Mouse (Mus musculus): ENCODE measurements at regions not wholly inside any gene's neighbourhood (a gene's known extent, or its start where the extent isn't known, plus 50 kb on each side); places are given as distances from the start of the nearest gene placed in this dataset.

DNA sequence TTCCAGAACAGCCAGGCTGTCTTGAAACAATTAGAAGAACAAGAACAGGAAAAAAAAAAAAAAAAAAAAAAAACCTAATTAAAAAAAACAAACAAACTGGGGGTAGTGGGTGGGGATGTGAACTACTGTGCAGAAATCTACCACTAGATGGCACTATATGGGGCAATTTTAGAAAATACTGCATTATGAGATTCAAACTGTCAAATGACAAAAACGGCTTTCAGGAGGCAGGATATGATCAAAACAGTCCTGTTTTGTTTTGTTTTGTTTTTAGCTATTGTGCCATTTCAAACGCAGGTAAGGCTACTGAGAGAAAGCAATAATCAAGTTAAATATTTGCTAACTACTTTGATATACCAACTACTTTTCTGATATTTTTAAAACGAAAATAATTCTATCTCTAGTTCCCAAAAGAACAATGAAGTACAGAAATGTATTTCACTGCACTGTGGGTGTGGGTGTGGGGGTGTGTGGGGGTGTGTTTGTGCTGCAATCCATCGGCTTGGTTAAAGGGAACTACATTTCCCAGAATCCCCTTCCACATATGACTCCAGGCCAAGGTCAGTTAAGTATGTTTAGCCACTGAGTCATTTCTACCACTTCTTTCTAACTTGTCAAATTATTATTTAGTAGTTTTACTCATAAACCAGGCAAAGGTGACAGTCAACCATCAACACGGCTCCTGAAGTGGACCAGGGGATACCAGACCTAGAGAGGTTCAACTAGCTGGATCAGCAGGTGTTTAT lies 207.7 kb upstream of the Mkln1 start:
- DNase-seq (ENCODE audit: low spot score in 2 of 2), result no peak

DNA sequence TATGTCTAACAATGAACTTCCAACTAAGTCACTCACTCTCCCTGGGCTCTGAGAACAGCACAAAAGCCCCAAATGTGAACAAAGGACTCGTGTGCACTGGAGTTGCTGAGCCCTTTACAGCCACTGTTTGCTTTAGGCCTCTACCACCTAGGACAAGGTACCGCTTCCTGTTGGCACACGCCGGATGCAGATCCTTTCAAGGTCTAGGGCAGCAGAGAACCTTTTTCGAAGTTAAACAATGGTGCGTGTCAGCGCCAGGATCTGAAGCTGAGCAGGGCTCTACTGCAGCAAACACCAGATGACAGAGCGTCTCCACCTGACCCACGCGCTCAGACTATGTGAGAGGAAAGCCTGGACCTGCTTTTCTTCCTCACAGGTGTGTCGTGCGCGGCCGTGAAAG lies 207.0 kb upstream of the Mkln1 start:
- no peak for DNase-seq (ENCODE audit: low spot score in 2 of 2)

DNA sequence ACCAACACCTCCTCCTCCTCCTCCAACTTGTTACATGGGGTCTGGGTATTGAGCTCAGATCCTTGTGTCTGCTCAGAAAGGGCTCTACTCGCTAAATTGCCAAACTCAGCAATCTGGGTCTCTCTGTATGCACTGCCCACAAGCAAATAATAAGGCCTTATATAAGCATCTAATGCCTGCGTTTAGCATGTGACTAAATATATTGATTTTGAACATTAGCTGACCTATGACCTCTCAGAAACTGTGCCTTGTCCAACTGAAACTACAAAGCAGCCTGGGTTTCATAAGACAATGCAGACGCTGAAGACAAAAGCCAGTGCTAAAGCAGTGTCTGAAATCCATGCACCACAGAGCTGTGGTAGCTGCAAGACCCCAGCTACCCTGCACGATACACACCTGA lies 206.3 kb upstream of the Mkln1 start:
- DNase-seq (ENCODE audit: low spot score in 2 of 2), result no peak

DNA sequence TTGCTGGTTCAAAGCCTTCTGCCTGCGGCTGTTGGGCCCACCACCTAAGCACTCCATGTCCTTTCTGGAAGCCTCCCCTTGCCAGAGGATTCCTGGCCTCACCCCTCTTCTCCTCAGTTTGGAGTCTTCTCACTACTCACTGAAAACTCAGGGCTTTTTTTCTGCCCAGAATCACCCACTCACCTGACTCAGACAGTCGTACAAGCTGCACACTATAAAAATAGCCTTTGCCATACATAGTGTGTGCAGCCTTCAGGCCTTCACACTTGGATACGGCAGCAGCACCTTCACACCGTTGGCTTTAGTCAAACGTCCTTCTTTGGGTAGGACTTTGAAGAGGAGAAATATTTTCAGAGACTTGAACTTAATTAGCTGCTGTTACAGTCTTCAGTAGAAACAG lies 205.3 kb upstream of the Mkln1 start:
- DNase-seq (ENCODE audit: low spot score in 2 of 2), result no peak

- DNase-seq (ENCODE audit: low spot score in 2 of 2), result no peak
These were observed 200.8 kb upstream of the Mkln1 start for GRCm38 (mm10) chr6:31197631-31198338.

- no peak for DNase-seq (ENCODE audit: low spot score in 2 of 2)
These were observed 200.2 kb upstream of the Mkln1 start for GRCm38 (mm10) chr6:31198340-31198739.

GRCm38 (mm10) chr6:31200705-31201104 lies 197.8 kb upstream of the Mkln1 start:
- DNase-seq (ENCODE audit: low spot score in 2 of 2), result no peak

DNA sequence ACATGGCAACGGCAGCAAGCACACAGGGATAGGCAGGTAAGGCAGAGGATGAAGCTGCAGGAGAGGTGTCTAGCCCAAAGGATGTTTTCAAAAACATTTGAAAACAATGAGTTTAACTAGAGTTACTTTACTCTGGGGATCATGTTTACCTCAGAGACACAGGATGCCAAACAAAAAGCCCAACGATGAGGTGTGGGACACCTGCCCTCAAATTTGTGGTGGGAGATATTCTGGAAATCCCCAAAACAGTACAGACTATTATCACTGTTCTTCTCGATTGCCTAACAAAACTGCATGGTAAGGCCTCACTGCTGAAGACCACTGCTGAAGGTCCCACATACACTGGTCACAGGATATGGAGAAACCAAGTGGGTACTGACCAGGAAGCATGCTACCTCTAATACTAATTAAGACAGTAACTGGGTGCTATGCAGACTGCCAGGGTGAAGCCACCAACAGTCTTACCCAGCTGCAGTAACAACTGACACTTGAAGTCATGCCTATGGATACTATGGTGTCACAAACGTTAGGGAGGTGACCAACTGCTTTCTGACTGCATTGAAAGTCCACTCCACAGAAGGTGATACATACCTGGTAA lies 197.1 kb upstream of the Mkln1 start:
- DNase-seq (ENCODE audit: low spot score in 2 of 2), result no peak

DNA sequence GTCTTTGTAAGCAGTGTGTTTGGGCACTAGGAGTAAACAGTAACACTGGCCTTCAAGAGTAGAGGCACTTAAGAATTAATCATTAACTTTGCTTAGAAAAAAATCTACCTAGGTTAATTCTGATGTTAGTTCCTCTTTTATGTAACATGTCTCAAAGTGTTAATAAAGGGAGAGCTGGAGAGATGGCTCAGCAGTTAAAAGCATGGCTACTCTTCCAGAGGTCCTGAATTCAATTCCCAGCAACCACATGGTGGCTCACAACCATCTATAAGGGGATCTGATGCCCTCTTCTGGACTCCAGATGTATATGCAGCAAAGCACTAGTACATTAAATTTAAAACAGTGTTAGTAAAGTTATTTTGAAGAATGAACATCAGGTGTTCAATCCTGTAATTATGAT lies 195.9 kb upstream of the Mkln1 start:
- no peak for DNase-seq (ENCODE audit: low spot score in 2 of 2)

DNA sequence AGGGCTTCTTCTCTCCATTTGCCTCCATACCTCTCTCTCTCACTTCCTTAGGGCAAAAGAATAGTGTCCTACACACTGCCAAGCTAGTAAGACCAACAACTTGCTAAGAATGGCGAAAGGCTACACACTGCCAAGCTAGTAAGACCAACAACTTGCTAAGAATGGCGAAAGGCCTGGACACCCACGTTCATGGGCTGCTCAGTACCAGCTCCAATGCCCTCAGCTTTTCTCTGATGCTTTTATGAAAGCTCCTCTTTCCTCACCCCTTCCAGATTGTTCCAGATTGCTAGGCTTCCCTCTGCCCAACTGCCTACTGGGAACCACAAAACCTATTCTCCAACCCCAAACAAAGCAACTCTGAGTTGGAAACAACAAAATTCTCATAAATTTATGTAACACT lies 194.1 kb upstream of the Mkln1 start:
- no peak for DNase-seq (ENCODE audit: low spot score in 2 of 2)

GRCm38 (mm10) chr6:31204839-31205238 lies 193.7 kb upstream of the Mkln1 start:
- DNase-seq (ENCODE audit: low spot score in 2 of 2), result no peak

- DNase-seq (ENCODE audit: low spot score in 2 of 2), result no peak
These were observed 192.4 kb upstream of the Mkln1 start for GRCm38 (mm10) chr6:31206106-31206505.

DNA sequence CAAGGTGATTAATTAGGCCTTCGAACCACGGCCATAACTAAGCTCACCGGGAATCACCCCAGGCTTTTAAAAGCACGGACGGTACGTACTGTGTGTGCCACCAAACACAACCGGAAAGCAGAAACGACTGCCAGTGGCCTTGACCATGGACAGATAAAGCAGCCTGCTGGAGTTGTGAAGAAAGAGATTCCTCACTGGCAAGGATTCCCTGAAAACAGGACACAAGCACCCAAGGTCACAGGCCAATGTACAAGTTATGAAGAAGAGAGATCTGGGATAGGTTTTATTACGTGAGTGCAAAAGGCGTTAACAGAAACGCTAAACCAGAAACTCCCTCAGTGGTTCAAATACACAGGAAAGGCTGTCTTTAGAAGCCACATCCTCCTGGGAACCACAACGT lies 191.3 kb upstream of the Mkln1 start:
- DNase-seq (ENCODE audit: low spot score in 2 of 2), result no peak

DNA sequence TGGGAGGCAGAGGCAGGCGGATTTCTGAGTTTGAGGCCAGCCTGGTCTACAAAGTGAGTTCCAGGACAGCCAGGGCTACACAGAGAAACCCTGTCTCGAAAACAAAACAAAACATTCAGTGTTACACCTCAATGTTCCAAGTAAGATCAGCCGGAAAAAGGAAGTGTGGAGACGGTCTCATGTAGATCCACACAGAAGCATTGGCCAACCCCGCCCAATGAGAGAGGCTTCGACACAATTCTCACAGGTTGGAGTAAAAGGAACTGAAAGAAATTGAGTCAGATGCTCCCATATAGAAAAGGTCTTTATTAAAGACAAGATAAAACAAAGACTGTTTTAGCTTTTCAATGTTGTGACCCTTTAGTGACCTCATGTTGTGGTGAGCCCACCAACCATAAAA lies 190.3 kb upstream of the Mkln1 start:
- no peak for DNase-seq (ENCODE audit: low spot score in 2 of 2)

DNA sequence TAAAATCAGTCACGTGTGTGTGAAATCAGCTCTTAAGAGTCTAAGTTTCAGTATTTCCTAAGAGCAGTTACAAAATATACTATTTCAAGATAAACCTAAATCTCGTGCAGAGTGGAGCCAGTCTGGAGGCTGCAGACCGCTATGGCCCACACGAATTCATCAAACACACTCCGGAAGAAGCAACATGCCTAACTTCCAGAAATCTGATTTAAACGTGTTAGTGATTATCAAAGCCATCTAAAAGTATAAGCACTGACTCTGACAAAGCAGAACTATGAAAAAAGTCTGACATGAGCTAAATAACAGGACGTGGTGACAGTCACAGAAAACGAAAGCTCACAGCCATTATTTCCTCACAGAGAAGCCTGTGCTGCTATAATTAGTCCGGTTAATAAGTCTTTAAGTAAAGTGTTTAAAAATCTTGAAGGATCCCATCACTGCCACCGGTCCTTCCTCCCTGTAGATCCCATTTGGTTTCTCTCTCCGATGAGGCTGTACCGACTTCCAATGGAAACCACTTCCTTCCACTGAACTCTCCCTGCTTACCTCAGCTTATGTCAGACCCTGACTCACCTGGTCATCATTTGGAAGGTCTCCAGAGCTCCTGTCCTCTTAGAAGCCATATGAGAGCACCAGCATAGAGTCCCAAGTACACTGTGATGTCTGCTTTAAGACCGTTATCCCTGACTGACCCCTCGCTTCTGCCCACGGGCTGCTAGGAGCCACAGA lies 189.0 kb upstream of the Mkln1 start:
- DNase-seq (ENCODE audit: low spot score in 2 of 2), result no peak

DNA sequence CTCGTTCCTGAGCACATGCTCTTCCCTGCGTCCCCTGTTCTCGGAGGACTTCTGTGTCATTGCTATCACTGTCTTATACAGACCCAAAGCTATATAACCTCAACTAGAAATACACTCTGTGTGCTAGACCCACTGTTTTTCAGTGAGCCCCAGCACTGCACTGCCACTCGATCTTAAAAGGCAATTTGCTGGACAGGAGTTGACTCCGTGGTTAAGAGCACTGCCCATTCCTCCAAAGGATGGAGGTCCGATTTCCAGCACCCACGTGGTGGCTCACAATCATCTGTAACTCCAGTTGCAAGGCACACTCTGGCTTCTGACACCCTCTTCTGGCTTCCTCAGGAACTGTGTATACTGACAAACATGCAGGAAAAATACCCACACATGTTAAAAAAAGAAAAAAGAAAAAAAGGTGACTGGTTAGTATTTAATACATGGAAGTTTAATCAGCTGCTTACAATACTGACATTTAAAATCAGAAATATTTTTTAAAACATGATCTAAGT lies 188.3 kb upstream of the Mkln1 start:
- no peak for DNase-seq (ENCODE audit: low spot score in 2 of 2)

DNA sequence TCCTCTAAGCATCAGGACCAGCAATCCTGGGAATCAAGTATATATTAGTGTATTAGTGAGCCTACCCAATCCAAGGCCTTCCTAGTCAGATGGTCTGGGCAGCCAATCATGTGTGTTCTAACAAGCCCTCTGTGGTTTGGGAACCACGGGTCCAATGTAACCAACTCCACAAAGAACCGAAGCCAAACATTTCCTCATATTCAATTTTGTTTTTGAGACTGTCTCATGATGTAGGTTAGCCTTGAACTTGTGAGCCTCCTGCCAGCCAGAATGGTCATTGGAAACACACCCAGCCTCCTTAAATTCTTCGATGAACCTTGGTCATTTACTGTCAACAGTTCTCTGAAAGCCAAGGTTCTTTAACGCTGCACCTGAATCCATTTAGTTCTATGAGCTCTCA lies 187.4 kb upstream of the Mkln1 start:
- no peak for DNase-seq (ENCODE audit: low spot score in 2 of 2)

DNA sequence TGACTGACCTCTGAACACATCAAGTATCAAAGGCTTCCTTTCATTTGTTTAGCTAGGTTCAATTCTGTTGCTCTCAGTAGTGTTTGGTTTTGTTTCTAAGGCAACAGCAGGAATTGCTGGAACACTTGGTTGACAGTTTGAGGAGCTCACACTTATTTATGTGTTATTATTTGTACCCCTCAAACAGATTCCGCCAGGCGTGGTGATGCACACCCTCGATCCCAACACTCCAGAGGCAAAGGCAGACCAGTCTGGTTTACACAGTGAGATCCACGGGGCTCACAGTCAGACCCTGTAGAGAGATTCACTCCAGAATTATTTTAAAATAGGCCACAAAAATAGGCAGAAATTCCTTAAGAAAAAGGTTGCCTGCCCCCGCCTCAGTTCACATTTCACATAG lies 186.9 kb upstream of the Mkln1 start:
- DNase-seq (ENCODE audit: low spot score in 2 of 2), result no peak

GRCm38 (mm10) chr6:31212080-31212479 lies 186.5 kb upstream of the Mkln1 start:
- no peak for DNase-seq (ENCODE audit: low spot score in 2 of 2)

GRCm38 (mm10) chr6:31212694-31213093 lies 185.8 kb upstream of the Mkln1 start:
- no peak for DNase-seq (ENCODE audit: low spot score in 2 of 2)

DNA sequence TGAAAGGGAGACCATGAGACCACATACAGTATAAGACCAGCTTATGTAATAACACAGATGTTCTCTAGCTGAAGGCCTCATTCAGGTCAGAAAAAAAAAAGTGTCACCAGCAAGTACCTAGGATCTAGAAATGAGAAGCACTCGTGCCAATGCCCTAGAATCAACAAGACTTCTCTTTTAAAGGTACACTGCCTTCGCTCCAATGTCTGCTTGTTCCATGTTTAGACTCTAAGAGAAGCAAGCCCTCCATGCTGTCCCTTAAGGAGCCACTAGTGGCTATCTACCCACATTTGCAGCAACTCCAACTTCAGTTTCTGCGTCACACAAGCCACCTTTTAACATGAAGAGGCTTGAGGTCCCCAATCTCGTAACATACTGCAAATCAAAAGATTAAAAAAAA lies 185.4 kb upstream of the Mkln1 start:
- DNase-seq (ENCODE audit: low spot score in 2 of 2), result no peak

DNA sequence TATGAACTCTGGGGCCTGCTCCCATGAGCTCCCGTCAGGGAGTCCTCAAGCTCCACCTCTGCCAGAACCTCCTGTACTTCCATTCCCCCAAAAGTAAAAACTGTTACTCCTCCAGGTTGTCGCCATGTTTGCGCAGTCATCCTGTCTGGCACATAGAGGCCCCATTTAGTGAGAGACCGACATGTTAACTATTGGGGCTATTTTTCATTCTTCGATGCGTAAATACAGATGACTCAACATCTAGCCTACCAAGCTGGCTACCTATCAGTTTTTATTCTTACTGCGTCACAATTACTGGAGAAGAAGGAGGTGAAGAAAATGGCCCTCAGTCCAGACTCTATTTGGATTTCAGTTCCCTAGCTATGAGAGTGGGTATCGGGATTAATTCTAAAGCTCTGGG lies 182.9 kb upstream of the Mkln1 start:
- no peak for DNase-seq (ENCODE audit: low spot score in 2 of 2)
